Mouse (Mus musculus): ENCODE results near the gene Lamtor3. TPM values are rescaled to one million over a fixed set of nuclear protein-coding genes. Genes with fewer than 3 reads are reported as not detected.
A peak's percentile ranks its signal among the peaks of the same experiment; 100 is the strongest.

Gene Lamtor3
- polyA plus RNA-seq, 2 experiments: 35.2 to 54.3 TPM

DNA sequence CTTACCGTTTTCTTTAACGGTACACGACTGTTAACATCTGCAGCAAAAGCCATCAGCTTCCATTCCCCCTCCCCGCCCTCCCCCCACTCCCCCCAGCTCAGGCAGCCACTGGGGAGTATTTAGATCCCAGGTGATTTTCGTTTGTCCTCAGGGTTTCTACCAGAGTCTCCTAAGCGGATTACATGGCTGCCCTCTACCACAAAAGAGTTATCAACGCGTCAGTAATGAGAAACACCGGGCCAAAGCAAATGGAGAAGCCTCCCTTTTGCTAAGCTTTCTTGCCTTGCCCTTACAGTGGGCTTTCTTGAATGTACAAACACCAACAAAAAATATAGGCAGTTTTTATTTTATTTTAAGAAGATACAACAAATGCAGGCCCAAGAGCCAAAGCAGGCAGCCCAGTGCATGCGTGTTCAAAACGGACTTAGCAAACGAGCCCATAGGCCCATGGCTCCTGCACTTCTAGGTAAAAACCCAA, 573 bp upstream of the Lamtor3 start:
- Histone ChIP-seq H3K4me2 (ENCODE audit: low read depth) (peak overlapping the region; percentile 66), H3K4me3 (ENCODE audit: insufficient read depth in 1 of 2, low read depth in 2 of 2, low read length in 2 of 2) (peak overlapping the region; percentile 67 to 81), H3K4me1 (replicated peaks; ENCODE audit: control insufficient read depth in 2 of 2, insufficient read depth in 2 of 2, low read length in 1 of 2) (peaks cover 9% of the 10 kb centered on the region in 2 experiments), H3K36me3 (replicated peaks; ENCODE audit: control insufficient read depth, insufficient read depth, low read depth) (peaks cover 8% of the 10 kb centered on the region), H3K9ac (replicated peaks) (peak overlapping the region; percentile 91), H3K9me3 (ENCODE audit: control insufficient read depth, low read length) (no peaks in the 10 kb centered on the region), H3K27me3 (ENCODE audit: control insufficient read depth, insufficient read depth, low read length) (no peaks in the 10 kb centered on the region), H3K27ac (peak overlapping the region; percentile 52)
- no peak for ATAC-seq (ENCODE audit: insufficient read depth)
- 26% methylated on average over 12 of the region's 12 CpGs for WGBS (ENCODE audit: insufficient replicate concordance)
- TF ChIP-seq EP300 (IDR thresholded peaks at IDR 0.05; ENCODE audit: low read depth): no peak
- TF ChIP-seq CTCF (IDR thresholded peaks at IDR 0.05; ENCODE audit: low read depth): no peak
- no peak for DNase-seq (ENCODE audit: low read depth in 3 of 3, low spot score in 3 of 3)

DNA sequence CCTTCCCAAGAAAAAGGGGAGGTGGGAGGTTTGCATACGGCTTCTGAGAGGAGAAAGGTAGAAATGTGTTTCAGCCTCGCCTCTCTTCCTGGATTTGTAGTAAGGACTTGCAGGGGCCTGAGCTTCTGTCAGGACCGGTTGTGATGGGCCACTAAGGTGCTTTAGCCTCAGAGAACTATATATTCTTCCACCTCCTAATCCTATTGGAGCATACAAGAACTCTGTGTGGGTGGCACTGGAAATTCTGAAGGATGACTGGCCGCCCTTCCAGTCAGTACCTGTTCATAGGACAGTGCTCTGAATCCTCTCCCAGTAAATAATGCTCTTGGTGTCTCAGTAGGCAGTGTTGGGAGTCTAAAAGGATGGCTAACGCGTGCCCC, 616 bp downstream of the Lamtor3 start:
- ATAC-seq (ENCODE audit: insufficient read depth) (peak; percentile 32), DNase-seq (ENCODE audit: low read depth in 3 of 3, low spot score in 3 of 3) (no peak)
- TF ChIP-seq CTCF (IDR thresholded peaks at IDR 0.05; ENCODE audit: low read depth) (no peak), EP300 (IDR thresholded peaks at IDR 0.05; ENCODE audit: low read depth) (no peak)
- H3K9ac ChIP-seq (replicated peaks): peak overlapping the region; percentile 91
- H3K27me3 ChIP-seq (ENCODE audit: control insufficient read depth, insufficient read depth, low read length): no peaks in the 10 kb centered on the region
- no peaks in the 10 kb centered on the region for H3K9me3 ChIP-seq (ENCODE audit: control insufficient read depth, low read length)
- H3K36me3 ChIP-seq (replicated peaks; ENCODE audit: control insufficient read depth, insufficient read depth, low read depth): peaks cover 8% of the 10 kb centered on the region
- peak overlapping the region; percentile 81 to 83 for H3K4me3 ChIP-seq (ENCODE audit: insufficient read depth in 1 of 2, low read depth in 2 of 2, low read length in 2 of 2)
- peaks cover 9% of the 10 kb centered on the region in 2 experiments for H3K4me1 ChIP-seq (replicated peaks; ENCODE audit: control insufficient read depth in 2 of 2, insufficient read depth in 2 of 2, low read length in 1 of 2)
- WGBS (ENCODE audit: insufficient replicate concordance): 16% methylated on average over 6 of the region's 6 CpGs
- peak overlapping the region; percentile 91 for H3K4me2 ChIP-seq (ENCODE audit: low read depth)
- peak overlapping the region; percentile 86 for H3K27ac ChIP-seq

DNA sequence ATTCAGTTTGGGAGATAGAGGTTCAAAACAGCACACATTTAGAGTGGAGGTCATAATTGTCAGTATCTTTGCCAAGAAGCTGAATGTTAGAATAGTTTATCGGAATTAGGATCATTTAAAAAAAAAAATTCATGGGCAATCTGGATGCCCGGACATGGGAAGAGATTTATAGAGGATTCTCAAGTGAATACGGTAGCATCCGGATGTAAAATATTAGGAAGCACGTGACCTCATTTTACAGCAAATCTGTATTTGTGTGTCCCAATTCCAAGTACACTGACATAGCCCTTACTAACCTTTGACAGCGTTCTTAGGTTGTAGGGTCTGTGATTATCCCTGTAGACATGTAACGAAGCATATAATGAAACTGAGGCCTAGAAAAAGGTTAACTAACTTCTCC, 1.1 kb downstream of the Lamtor3 start:
- Histone ChIP-seq H3K4me2 (ENCODE audit: low read depth) (peak overlapping the region; percentile 91), H3K4me1 (replicated peaks; ENCODE audit: control insufficient read depth in 2 of 2, insufficient read depth in 2 of 2, low read length in 1 of 2) (peaks cover 9% of the 10 kb centered on the region in 2 experiments), H3K27ac (peak overlapping the region; percentile 86; the same call in 1 of the 2 replicates), H3K9ac (replicated peaks) (peak overlapping the region; percentile 91), H3K27me3 (ENCODE audit: control insufficient read depth, insufficient read depth, low read length) (no peaks in the 10 kb centered on the region), H3K4me3 (ENCODE audit: insufficient read depth in 1 of 2, low read depth in 2 of 2, low read length in 2 of 2) (peak overlapping the region; percentile 81 to 83), H3K9me3 (ENCODE audit: control insufficient read depth, low read length) (no peaks in the 10 kb centered on the region), H3K36me3 (replicated peaks; ENCODE audit: control insufficient read depth, insufficient read depth, low read depth) (peaks cover 8% of the 10 kb centered on the region)
- TF ChIP-seq CTCF (IDR thresholded peaks at IDR 0.05; ENCODE audit: low read depth) (no peak), EP300 (IDR thresholded peaks at IDR 0.05; ENCODE audit: low read depth) (no peak)
- DNase-seq (ENCODE audit: low read depth in 3 of 3, low spot score in 3 of 3): no peak
- no peak for ATAC-seq (ENCODE audit: insufficient read depth)
- WGBS (ENCODE audit: insufficient replicate concordance): 80% methylated on average over 7 of the region's 7 CpGs

DNA sequence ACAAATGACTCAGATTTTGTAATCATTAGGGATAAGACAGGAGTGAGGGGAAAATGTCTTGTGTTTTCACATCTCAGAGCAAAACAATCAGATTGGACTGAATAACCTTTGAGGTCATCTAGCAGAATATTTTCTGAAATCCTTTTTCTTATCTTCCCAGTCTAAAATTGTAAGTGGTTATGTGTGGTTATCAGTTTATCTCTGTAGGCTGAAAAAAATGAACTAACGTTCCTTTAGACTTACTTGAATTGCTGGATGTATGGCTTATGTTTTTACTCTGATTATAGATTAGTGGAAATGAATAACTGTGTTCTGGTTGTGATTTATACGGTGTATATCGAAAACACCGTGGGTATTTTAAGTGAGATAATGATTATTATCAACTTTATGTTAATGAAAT, 2.3 kb downstream of the Lamtor3 start:
- Histone ChIP-seq H3K4me1 (replicated peaks; ENCODE audit: control insufficient read depth in 2 of 2, insufficient read depth in 2 of 2, low read length in 1 of 2) (peaks cover 9% of the 10 kb centered on the region in 2 experiments), H3K9ac (replicated peaks) (no peak overlapping the region), H3K4me3 (ENCODE audit: insufficient read depth in 1 of 2, low read depth in 2 of 2, low read length in 2 of 2) (no peak overlapping the region), H3K27ac (no peak overlapping the region), H3K36me3 (replicated peaks; ENCODE audit: control insufficient read depth, insufficient read depth, low read depth) (peaks cover 15% of the 10 kb centered on the region), H3K27me3 (ENCODE audit: control insufficient read depth, insufficient read depth, low read length) (no peaks in the 10 kb centered on the region), H3K4me2 (ENCODE audit: low read depth) (no peak overlapping the region), H3K9me3 (ENCODE audit: control insufficient read depth, low read length) (no peaks in the 10 kb centered on the region)
- 66% methylated on average over 4 of the region's 4 CpGs for WGBS (ENCODE audit: insufficient replicate concordance)
- no peak for DNase-seq (ENCODE audit: low read depth in 3 of 3, low spot score in 3 of 3)
- TF ChIP-seq CTCF (IDR thresholded peaks at IDR 0.05; ENCODE audit: low read depth): no peak
- TF ChIP-seq EP300 (IDR thresholded peaks at IDR 0.05; ENCODE audit: low read depth): no peak
- ATAC-seq (ENCODE audit: insufficient read depth): no peak

DNA sequence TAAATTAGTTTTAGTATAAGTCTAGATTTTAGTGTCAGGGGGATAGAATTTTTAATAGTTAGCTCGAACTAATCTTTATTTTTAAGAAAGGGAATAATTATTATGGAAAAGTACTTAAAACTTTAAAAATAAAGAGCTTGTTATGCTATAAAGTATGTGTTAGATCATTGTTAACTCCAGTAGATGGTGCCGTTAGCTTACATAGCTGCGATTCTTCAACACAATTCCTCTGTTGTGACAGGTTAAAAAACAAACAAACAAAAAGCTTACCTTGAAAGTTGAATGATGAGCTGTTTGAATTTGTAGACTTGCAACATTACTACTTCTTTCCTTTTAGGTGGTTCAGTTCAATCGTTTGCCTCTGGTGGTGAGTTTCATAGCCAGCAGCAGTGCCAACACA, 8.7 kb downstream of the Lamtor3 start:
- no peak overlapping the region for H3K4me3 ChIP-seq (ENCODE audit: insufficient read depth in 1 of 2, low read depth in 2 of 2, low read length in 2 of 2)
- TF ChIP-seq EP300 (IDR thresholded peaks at IDR 0.05; ENCODE audit: low read depth): no peak
- no peak for TF ChIP-seq CTCF (IDR thresholded peaks at IDR 0.05; ENCODE audit: low read depth)
- H3K27ac ChIP-seq: no peak overlapping the region
- ATAC-seq (ENCODE audit: insufficient read depth) (no peak), DNase-seq (ENCODE audit: low read depth in 3 of 3, low spot score in 3 of 3) (no peak)
- H3K27me3 ChIP-seq (ENCODE audit: control insufficient read depth, insufficient read depth, low read length): no peaks in the 10 kb centered on the region
- H3K9me3 ChIP-seq (ENCODE audit: control insufficient read depth, low read length): no peaks in the 10 kb centered on the region
- peaks cover 0 to 2% of the 10 kb centered on the region in 2 experiments; a peak in 1 of 4 replicates for H3K4me1 ChIP-seq (replicated peaks; ENCODE audit: control insufficient read depth in 2 of 2, insufficient read depth in 2 of 2, low read length in 1 of 2)
- no peak overlapping the region for H3K9ac ChIP-seq (replicated peaks)
- WGBS (ENCODE audit: insufficient replicate concordance): 74% methylated on average over 4 of the region's 4 CpGs
- peaks cover 27% of the 10 kb centered on the region for H3K36me3 ChIP-seq (replicated peaks; ENCODE audit: control insufficient read depth, insufficient read depth, low read depth)
- no peak overlapping the region for H3K4me2 ChIP-seq (ENCODE audit: low read depth)
